Mouse (Mus musculus): ENCODE measurements around the gene Gps1. TPM values are rescaled to one million over a fixed set of nuclear protein-coding genes. Genes with fewer than 3 reads are reported as not detected.

The Gps1 gene
- polyA plus RNA-seq, 1 experiment from 2014 or later = 239 TPM

Other genes with a start within 250 kb of the Gps1 start
- 218 and 232 TPM in 2 replicates for gene Mcrip1, start 234.5 kb upstream of the Gps1 start, polyA plus RNA-seq (2015; fragmentation: Nextera tagmentation; extraction: Ambion mirVana)
- gene Ppp1r27, start 233.1 kb upstream of the Gps1 start, polyA plus RNA-seq (2015; fragmentation: Nextera tagmentation; extraction: Ambion mirVana) = 0.55 and 0.57 TPM in 2 replicates
- 843 and 914 TPM in 2 replicates for gene P4hb, start 211.0 kb upstream of the Gps1 start, polyA plus RNA-seq (2015; fragmentation: Nextera tagmentation; extraction: Ambion mirVana)
- gene Arhgdia, start 202.6 kb upstream of the Gps1 start, polyA plus RNA-seq (2015; fragmentation: Nextera tagmentation; extraction: Ambion mirVana) = 696 and 712 TPM in 2 replicates
- 92.2 and 372 TPM in 2 replicates for gene Alyref, start 185.9 kb upstream of the Gps1 start, polyA plus RNA-seq (2015; fragmentation: Nextera tagmentation; extraction: Ambion mirVana)
- 195 and 197 TPM in 2 replicates for gene Anapc11, start 185.9 kb upstream of the Gps1 start, polyA plus RNA-seq (2015; fragmentation: Nextera tagmentation; extraction: Ambion mirVana)
- 27.7 and 33.8 TPM in 2 replicates for gene Npb, start 175.8 kb upstream of the Gps1 start, polyA plus RNA-seq (2015; fragmentation: Nextera tagmentation; extraction: Ambion mirVana)
- 164 and 174 TPM in 2 replicates for gene Pcyt2, start 166.3 kb upstream of the Gps1 start, polyA plus RNA-seq (2015; fragmentation: Nextera tagmentation; extraction: Ambion mirVana)
- 38.9 and 39.3 TPM in 2 replicates for gene Sirt7, start 159.0 kb upstream of the Gps1 start, polyA plus RNA-seq (2015; fragmentation: Nextera tagmentation; extraction: Ambion mirVana)
- 24.3 and 25.4 TPM in 2 replicates for gene Mafg, start 150.7 kb upstream of the Gps1 start, polyA plus RNA-seq (2015; fragmentation: Nextera tagmentation; extraction: Ambion mirVana)
- 26.8 and 27.3 TPM in 2 replicates for gene Pycr1, start 140.5 kb upstream of the Gps1 start, polyA plus RNA-seq (2015; fragmentation: Nextera tagmentation; extraction: Ambion mirVana)
- gene Myadml2, start 136.1 kb upstream of the Gps1 start, polyA plus RNA-seq (2015; fragmentation: Nextera tagmentation; extraction: Ambion mirVana) = 0.51 and 0.73 TPM in 2 replicates
- 4.8 and 5.9 TPM in 2 replicates for gene Notum, start 123.1 kb upstream of the Gps1 start, polyA plus RNA-seq (2015; fragmentation: Nextera tagmentation; extraction: Ambion mirVana)
- 146 TPM in 2 replicates for gene Aspscr1, start 111.3 kb upstream of the Gps1 start, polyA plus RNA-seq (2015; fragmentation: Nextera tagmentation; extraction: Ambion mirVana)
- gene Cenpx, start 70.5 kb upstream of the Gps1 start, polyA plus RNA-seq (2015; fragmentation: Nextera tagmentation; extraction: Ambion mirVana) = 151 TPM in 2 replicates
- gene Lrrc45, start 70.3 kb upstream of the Gps1 start, polyA plus RNA-seq (2015; fragmentation: Nextera tagmentation; extraction: Ambion mirVana) = 69.2 and 71.3 TPM in 2 replicates
- gene Rac3, start 62.8 kb upstream of the Gps1 start, polyA plus RNA-seq (2015; fragmentation: Nextera tagmentation; extraction: Ambion mirVana) = 32.5 and 38.7 TPM in 2 replicates
- 49.4 and 56.5 TPM in 2 replicates for gene Dcxr, start 57.0 kb upstream of the Gps1 start, polyA plus RNA-seq (2015; fragmentation: Nextera tagmentation; extraction: Ambion mirVana)
- gene Cbr2, start 52.2 kb upstream of the Gps1 start, polyA plus RNA-seq (2015; fragmentation: Nextera tagmentation; extraction: Ambion mirVana) = 2.1 and 4.3 TPM in 2 replicates
- gene Hmga1b, start 21.5 kb upstream of the Gps1 start, polyA plus RNA-seq (2015; fragmentation: Nextera tagmentation; extraction: Ambion mirVana) = 3.4 and 9.0 TPM in 2 replicates
- gene Rfng, start 65 bp upstream of the Gps1 start, polyA plus RNA-seq (2015; fragmentation: Nextera tagmentation; extraction: Ambion mirVana) = 44.0 and 46.9 TPM in 2 replicates
- 89.9 and 91.0 TPM in 2 replicates for gene Dus1l, start 12.1 kb downstream of the Gps1 start, polyA plus RNA-seq (2015; fragmentation: Nextera tagmentation; extraction: Ambion mirVana)
- gene Fasn, start 40.3 kb downstream of the Gps1 start, polyA plus RNA-seq (2015; fragmentation: Nextera tagmentation; extraction: Ambion mirVana) = 50.0 and 50.4 TPM in 2 replicates
- 8.6 and 9.2 TPM in 2 replicates for gene Ccdc57, start 148.6 kb downstream of the Gps1 start, polyA plus RNA-seq (2015; fragmentation: Nextera tagmentation; extraction: Ambion mirVana)
- gene Slc16a3, start 164.2 kb downstream of the Gps1 start, polyA plus RNA-seq (2015; fragmentation: Nextera tagmentation; extraction: Ambion mirVana) = 63.5 and 66.4 TPM in 2 replicates
- gene Csnk1d, start 207.1 kb downstream of the Gps1 start, polyA plus RNA-seq (2015; fragmentation: Nextera tagmentation; extraction: Ambion mirVana) = 150 and 154 TPM in 2 replicates

Data from kidney, embryonic 16.5 days (tissue).